Comparison of ENCODE assay signal across 24 mouse cellular contexts in genomic region chr15:12533254-12533653, GRCm38 (mm10).
"Had no signal": no experiment of that assay in that cellular context is flagged by ENCODE, and none has a peak within 500 bp of the region (broad histone marks: within the 10 kb centered on the region; RNA-seq: fewer than 3 reads in every experiment).

No protein-coding gene starts in this region.

- DNase-seq: gastrocnemius, postnatal 14 days; gastrocnemius, postnatal 36 days; heart, adult 18-20 months; heart, postnatal 14 days; heart, postnatal 36 days; kidney, adult 11 months; kidney, adult 2 months; kidney, adult 9 months; kidney, postnatal 14 days; kidney, postnatal 36 days; layer of hippocampus, adult 9-11 months; layer of hippocampus, postnatal 36 days; left cerebral cortex, postnatal 4 days; liver; liver, embryonic 13.5 days had no signal

- H3K4me1 ChIP-seq: hindbrain, embryonic 13.5 days; hindbrain, embryonic 15.5 days; kidney, embryonic 15.5 days; limb, embryonic 12.5 days; liver, embryonic 13.5 days; liver, embryonic 15.5 days had no signal

- H3K9me3 ChIP-seq: heart, embryonic 15.5 days; hindbrain, embryonic 13.5 days; hindbrain, embryonic 15.5 days; kidney, embryonic 15.5 days; liver, embryonic 13.5 days; liver, embryonic 15.5 days had no signal

- H3K4me3 ChIP-seq: heart, embryonic 13.5 days; heart, embryonic 15.5 days; hindbrain, embryonic 13.5 days; hindbrain, embryonic 15.5 days; kidney, embryonic 15.5 days; limb, embryonic 12.5 days; liver, embryonic 13.5 days; liver, embryonic 15.5 days had no signal

- H3K9ac ChIP-seq: heart, embryonic 13.5 days; heart, embryonic 15.5 days; hindbrain, embryonic 13.5 days; hindbrain, embryonic 15.5 days; kidney, embryonic 15.5 days; limb, embryonic 12.5 days; liver, embryonic 13.5 days; liver, embryonic 15.5 days had no signal

- H3K36me3 ChIP-seq: heart, embryonic 15.5 days; hindbrain, embryonic 13.5 days; hindbrain, embryonic 15.5 days; liver, embryonic 13.5 days; liver, embryonic 15.5 days had no signal

- H3K27ac ChIP-seq: heart, embryonic 13.5 days; heart, embryonic 15.5 days; hindbrain, embryonic 13.5 days; hindbrain, embryonic 15.5 days; hindbrain, postnatal 0 days; kidney, embryonic 15.5 days; kidney, postnatal 0 days; limb, embryonic 12.5 days; liver, embryonic 13.5 days; liver, embryonic 15.5 days had no signal
